Mouse (Mus musculus): ENCODE measurements around the gene Cdc34.

- no peak for TF ChIP-seq POLR2A (IDR thresholded peaks at IDR 0.05; ENCODE audit: borderline replicate concordance, extremely low read depth, low read depth, low read length)
- TF ChIP-seq CTCF (IDR thresholded peaks at IDR 0.05; ENCODE audit: insufficient read depth, low read length): no peak
These were observed 13.9 kb upstream of the Cdc34 start for GRCm38 (mm10) chr10:79668076-79668475.
